Mouse (Mus musculus) telencephalon, adult 2 months (tissue): ENCODE measurements around the gene Gm20388.
A peak's percentile ranks its signal among the peaks of the same experiment; 100 is the strongest.
"Not testable (repeated sequence)": the region's sequence is repeated elsewhere in the genome, so short reads cannot be mapped to it uniquely, and the experiment has no call there.

ENCODE experiments used
- DNase-seq: peaks from one replicate; pipeline ENCODE4 v3.0.0-alpha.2; 2011; ENCODE audit warnings: low read depth, low spot score

Gm20388 gene

DNA sequence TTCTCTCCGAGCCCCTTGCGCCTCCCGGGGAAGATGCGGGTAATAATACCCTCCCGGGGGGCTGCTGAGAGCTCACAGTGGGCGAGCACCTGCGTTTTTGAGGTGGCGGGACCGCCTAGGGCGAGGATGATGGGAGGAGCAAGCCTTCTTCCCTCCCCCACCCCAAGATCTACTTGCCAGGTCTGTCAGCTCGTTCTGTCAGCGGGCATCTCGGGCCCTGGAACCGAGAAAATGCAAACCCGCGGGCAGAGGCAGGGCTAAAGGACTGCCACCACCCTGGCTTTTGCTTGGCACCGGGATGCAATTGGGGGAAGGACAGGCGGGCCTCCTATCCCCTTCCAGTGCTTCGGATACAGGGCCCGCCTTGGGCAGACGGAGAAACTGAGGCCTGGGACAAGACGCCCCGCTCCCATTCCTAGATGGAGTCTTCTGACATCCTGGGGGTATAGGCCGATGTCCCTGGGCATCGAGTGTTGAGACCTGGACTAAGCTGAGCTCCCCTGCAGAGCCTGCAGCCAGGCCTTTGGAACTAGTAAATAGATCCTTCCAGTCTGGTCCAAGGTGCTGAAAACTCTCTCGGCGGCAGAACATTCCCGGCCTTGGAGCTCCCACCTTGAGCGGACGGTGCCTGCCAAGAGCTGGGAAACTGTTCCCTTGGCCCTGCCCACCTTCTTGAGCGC is 1742.8 kb downstream of the Gm20388 start:
- DNase-seq: no peak

- no peak for DNase-seq
These were observed 1743.5 kb downstream of the Gm20388 start for GRCm38 (mm10) chr8:121654131-121654530.

- no peak for DNase-seq
These were observed 1744.4 kb downstream of the Gm20388 start for GRCm38 (mm10) chr8:121654966-121655494.

GRCm38 (mm10) chr8:121660602-121661001 is 1750.0 kb downstream of the Gm20388 start:
- no peak for DNase-seq

- DNase-seq: no peak
These were observed 1751.2 kb downstream of the Gm20388 start for GRCm38 (mm10) chr8:121661631-121662357.

GRCm38 (mm10) chr8:121663101-121663500 is 1752.5 kb downstream of the Gm20388 start:
- no peak for DNase-seq

DNA sequence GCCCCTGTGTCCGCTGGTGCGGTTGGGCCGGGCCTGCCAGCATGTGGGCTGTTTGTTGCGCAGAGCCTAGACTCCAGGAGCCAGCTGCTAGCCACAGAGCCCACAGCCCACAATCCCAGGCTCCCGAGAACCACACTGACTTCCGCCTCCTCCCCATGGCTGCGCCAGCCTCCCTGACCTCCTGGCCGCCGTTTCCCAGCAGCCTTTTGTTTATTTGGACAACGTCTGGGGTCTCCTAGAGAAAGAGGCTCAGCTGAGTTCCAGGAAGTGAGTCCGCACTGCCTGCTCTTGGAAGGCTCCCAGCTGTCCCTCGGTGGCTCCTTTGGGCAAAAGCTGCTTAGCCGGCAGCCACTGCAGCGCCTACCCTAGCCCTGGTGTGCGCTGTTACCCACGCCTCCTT is 1754.7 kb downstream of the Gm20388 start:
- DNase-seq: no peak

- DNase-seq: not testable (repeated sequence)
These were observed 1757.4 kb downstream of the Gm20388 start for GRCm38 (mm10) chr8:121667936-121668500.

GRCm38 (mm10) chr8:121668553-121668952 is 1757.9 kb downstream of the Gm20388 start:
- DNase-seq: peak; percentile 62

GRCm38 (mm10) chr8:121669208-121669607 is 1758.6 kb downstream of the Gm20388 start:
- DNase-seq: no peak

DNA sequence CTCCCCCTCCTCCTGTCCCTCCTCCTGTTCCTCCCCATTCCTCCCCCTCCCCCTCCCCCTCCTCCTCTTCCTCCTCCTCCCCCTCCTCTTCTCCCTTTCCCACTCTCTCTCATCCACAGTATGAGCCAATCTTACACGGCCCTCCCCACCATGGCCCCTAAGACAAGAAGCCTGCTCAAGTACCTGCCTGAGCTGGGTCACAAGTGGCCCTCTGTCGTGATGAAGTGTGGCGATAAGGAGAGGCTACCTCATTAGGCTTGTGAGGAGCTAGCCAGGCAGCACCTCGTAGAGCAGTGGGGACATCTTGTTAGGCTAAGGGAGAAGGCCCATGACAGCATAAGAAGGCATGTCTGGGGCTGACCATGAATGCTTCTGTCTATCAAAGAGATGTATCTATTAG is 1762.5 kb downstream of the Gm20388 start:
- DNase-seq: no peak

DNA sequence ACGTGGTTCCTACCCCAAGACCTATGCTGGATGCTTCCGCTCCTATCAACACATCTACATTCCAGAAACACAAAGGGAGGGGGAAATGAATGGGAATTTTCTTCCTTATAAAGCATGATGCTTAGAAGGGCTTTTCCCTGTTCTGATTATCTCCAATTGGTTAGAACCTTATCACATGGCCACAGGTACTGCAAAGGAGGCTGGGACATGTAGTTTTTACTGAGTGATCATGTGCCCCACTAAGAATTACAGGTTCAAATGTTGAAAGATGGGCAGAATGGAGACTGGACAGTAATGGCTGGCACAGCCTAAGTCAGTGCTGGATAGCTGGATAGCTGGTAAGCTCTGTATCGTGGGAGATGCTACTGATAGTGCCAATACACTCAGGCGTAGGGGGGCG is 1763.3 kb downstream of the Gm20388 start:
- peak; percentile 63 for DNase-seq

GRCm38 (mm10) chr8:121674524-121674923 is 1763.9 kb downstream of the Gm20388 start:
- DNase-seq: no peak

DNA sequence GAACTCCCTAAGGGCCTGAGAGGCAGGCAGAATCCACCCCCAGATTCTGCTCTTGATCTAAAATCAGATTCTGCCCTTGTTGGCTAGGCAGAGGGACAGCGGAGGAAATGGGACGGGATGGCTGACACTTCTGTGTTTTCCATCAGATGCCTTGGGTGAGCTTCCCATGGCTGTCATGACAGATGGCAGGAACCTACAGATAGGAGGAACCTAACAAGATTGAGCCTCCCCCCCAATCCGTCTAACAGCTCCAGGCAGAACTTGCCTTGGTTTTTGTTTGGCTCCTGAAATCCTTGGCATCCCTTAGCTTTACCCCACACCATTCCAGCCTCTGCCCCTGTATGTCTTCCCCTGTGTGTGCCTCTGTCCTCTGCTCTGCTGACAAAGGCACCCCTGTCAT is 1764.5 kb downstream of the Gm20388 start:
- DNase-seq: no peak

DNA sequence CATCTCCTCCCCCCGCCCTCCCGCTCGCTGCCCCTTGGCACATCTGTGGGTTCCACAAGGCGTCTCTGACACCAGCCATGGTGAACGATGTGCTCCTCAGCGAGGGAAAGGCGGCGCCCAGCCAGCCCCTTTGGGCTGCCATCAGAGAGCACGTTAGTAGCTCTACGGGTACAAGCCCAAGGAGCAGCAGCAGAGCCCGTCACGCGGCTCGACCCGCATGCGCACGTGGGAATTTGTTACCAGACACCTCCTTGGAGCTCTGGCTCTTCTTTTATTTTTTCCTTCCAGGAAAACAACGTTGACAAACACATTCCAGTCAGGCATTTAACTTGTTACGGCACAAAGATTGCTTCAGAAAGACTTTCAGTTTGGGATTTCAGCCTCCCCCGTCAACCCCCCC is 1765.1 kb downstream of the Gm20388 start:
- DNase-seq: no peak

- DNase-seq: no peak
These were observed 1768.1 kb downstream of the Gm20388 start for GRCm38 (mm10) chr8:121678696-121679095.

DNA sequence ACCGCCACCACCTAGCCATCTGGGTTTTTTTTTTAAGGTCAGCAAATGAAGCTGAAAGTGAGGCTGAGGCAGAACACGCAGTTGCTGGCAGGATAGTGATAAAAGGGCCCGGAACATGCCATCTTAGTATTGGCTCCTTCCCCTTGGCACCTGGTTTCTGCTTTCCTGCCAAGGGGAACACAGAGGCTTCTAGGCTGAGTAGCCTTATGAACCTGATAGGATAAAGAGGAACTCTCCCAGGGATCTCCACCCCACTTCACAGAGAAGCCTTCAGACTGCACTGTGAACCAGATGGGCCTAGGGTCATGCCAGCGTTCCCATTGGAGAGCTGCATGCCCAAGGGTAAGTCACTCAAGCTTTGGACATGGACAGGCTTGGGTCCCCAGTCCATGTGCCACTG is 1770.3 kb downstream of the Gm20388 start:
- DNase-seq: no peak

- DNase-seq: no peak
These were observed 1770.8 kb downstream of the Gm20388 start for GRCm38 (mm10) chr8:121681457-121681856.

DNA sequence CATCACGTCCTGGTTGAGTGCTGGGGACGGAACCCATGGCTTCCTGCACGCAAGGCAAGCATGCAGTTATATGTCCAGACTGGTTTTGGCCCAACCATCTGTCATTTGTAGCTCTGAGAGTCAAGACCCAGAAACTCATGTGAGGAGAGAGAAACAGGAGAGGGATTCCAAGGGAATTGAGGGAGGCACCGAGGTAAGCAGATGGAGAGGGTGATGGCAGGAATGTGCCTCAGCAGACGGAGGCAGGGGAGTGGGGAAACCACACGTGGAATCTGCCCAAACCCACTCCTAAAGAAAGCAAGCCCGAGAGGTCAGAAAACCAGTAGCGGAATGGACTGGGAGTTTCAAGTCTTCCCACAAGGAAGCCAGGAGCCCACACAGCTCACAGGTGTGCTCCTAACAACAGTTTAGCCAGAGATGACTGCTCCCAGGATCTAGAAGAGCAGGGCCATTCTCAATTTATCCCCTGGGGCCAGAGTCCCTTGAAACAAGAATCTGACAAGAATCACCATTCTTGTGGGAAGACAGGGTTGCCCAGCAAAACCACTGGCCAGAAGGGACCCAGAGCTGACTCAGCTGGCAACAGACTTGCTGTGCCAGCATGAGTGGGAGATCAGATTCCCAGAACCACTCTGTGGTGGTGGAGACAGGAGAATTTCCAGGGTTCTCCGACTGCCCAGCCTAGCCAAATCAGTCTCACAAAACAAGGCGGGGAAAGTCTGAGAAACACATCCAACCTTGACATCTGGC is 1772.6 kb downstream of the Gm20388 start:
- DNase-seq: no peak

- no peak for DNase-seq
These were observed 1774.8 kb downstream of the Gm20388 start for GRCm38 (mm10) chr8:121685419-121685818.

- DNase-seq: peak; percentile 87
These were observed 1777.0 kb downstream of the Gm20388 start for GRCm38 (mm10) chr8:121687455-121688161.
